Mouse (Mus musculus): Measurements from ENCODE around the gene Asb2. TPM values are rescaled to one million over a fixed set of nuclear protein-coding genes. Genes with fewer than 3 reads are reported as not detected.

The Asb2 gene
- polyA plus RNA-seq, 2 experiments: 2.5 to 3.6 TPM

- 41% methylated on average over 2 of the region's 2 CpGs for WGBS (ENCODE audit: insufficient replicate concordance)
- H3K9me3 ChIP-seq (ENCODE audit: control insufficient read depth, low read length): no peaks in the 10 kb centered on the region; the same call in 1 of the 2 replicates
- no peak for TF ChIP-seq CTCF (IDR thresholded peaks at IDR 0.05; ENCODE audit: low read depth)
- no peak for TF ChIP-seq EP300 (IDR thresholded peaks at IDR 0.05; ENCODE audit: low read depth)
- no peak within 1 kb of the TSS for H3K9ac ChIP-seq (replicated peaks)
- no peaks in the 10 kb centered on the region; the same call in 1 of the 2 replicates for H3K27me3 ChIP-seq (ENCODE audit: control insufficient read depth, insufficient read depth, low read length)
- H3K27ac ChIP-seq: no peak within 1 kb of the TSS
- H3K4me2 ChIP-seq (ENCODE audit: low read depth): no peak within 1 kb of the TSS
- ATAC-seq (ENCODE audit: insufficient read depth) (no peak), DNase-seq (ENCODE audit: low read depth in 3 of 3, low spot score in 3 of 3) (no peak)
- H3K4me1 ChIP-seq (replicated peaks; ENCODE audit: control insufficient read depth in 2 of 2, insufficient read depth in 2 of 2, low read length in 1 of 2): peaks cover 0 to 2% of the 10 kb centered on the region in 2 experiments; a peak in 1 of 4 replicates
- no peaks in the 10 kb centered on the region for H3K36me3 ChIP-seq (replicated peaks; ENCODE audit: control insufficient read depth, insufficient read depth, low read depth)
- H3K4me3 ChIP-seq (ENCODE audit: insufficient read depth in 1 of 2, low read depth in 2 of 2, low read length in 2 of 2): no peak within 1 kb of the TSS
These were observed 45.0 kb downstream of the Asb2 start, which contains the start of gene Fam181a for GRCm38 (mm10) chr12:103310744-103311267. Gene Fam181a, plus strand, starts transcription at chr12:103310975.

GRCm38 (mm10) chr12:103306720-103307119 lies 49.1 kb downstream of the Asb2 start:
- Histone ChIP-seq H3K9ac (replicated peaks) (no peak overlapping the region), H3K27me3 (ENCODE audit: control insufficient read depth, insufficient read depth, low read length) (no peaks in the 10 kb centered on the region), H3K9me3 (ENCODE audit: control insufficient read depth, low read length) (no peaks in the 10 kb centered on the region; the same call in 1 of the 2 replicates), H3K36me3 (replicated peaks; ENCODE audit: control insufficient read depth, insufficient read depth, low read depth) (no peaks in the 10 kb centered on the region), H3K4me3 (ENCODE audit: insufficient read depth in 1 of 2, low read depth in 2 of 2, low read length in 2 of 2) (no peak overlapping the region), H3K27ac (no peak overlapping the region), H3K4me1 (replicated peaks; ENCODE audit: control insufficient read depth in 2 of 2, insufficient read depth in 2 of 2, low read length in 1 of 2) (no peaks in the 10 kb centered on the region; a peak in 1 of 4 replicates), H3K4me2 (ENCODE audit: low read depth) (no peak overlapping the region)
- no peak for TF ChIP-seq EP300 (IDR thresholded peaks at IDR 0.05; ENCODE audit: low read depth)
- TF ChIP-seq CTCF (IDR thresholded peaks at IDR 0.05; ENCODE audit: low read depth): peak; percentile 74
- 20% methylated on average over 3 of the region's 3 CpGs for WGBS (ENCODE audit: insufficient replicate concordance)
- ATAC-seq (ENCODE audit: insufficient read depth): no peak
- no peak for DNase-seq (ENCODE audit: low read depth in 3 of 3, low spot score in 3 of 3)

GRCm38 (mm10) chr12:103306224-103306623 lies 49.6 kb downstream of the Asb2 start:
- WGBS (ENCODE audit: insufficient replicate concordance): 27% methylated on average over 2 of the region's 2 CpGs
- no peak for DNase-seq (ENCODE audit: low read depth in 3 of 3, low spot score in 3 of 3)
- Histone ChIP-seq H3K9ac (replicated peaks) (no peak overlapping the region), H3K4me1 (replicated peaks; ENCODE audit: control insufficient read depth in 2 of 2, insufficient read depth in 2 of 2, low read length in 1 of 2) (no peaks in the 10 kb centered on the region; a peak in 1 of 4 replicates), H3K4me2 (ENCODE audit: low read depth) (no peak overlapping the region), H3K4me3 (ENCODE audit: insufficient read depth in 1 of 2, low read depth in 2 of 2, low read length in 2 of 2) (no peak overlapping the region), H3K27me3 (ENCODE audit: control insufficient read depth, insufficient read depth, low read length) (no peaks in the 10 kb centered on the region), H3K27ac (no peak overlapping the region), H3K36me3 (replicated peaks; ENCODE audit: control insufficient read depth, insufficient read depth, low read depth) (no peaks in the 10 kb centered on the region), H3K9me3 (ENCODE audit: control insufficient read depth, low read length) (no peaks in the 10 kb centered on the region; the same call in 1 of the 2 replicates)
- ATAC-seq (ENCODE audit: insufficient read depth): no peak
- TF ChIP-seq CTCF (IDR thresholded peaks at IDR 0.05; ENCODE audit: low read depth): peak; percentile 24; the same call in 1 of the 2 replicates
- TF ChIP-seq EP300 (IDR thresholded peaks at IDR 0.05; ENCODE audit: low read depth): no peak

- Histone ChIP-seq H3K4me3 (ENCODE audit: insufficient read depth in 1 of 2, low read depth in 2 of 2, low read length in 2 of 2) (no peak overlapping the region), H3K9me3 (ENCODE audit: control insufficient read depth, low read length) (no peaks in the 10 kb centered on the region), H3K4me1 (replicated peaks; ENCODE audit: control insufficient read depth in 2 of 2, insufficient read depth in 2 of 2, low read length in 1 of 2) (no peaks in the 10 kb centered on the region), H3K27ac (no peak overlapping the region), H3K4me2 (ENCODE audit: low read depth) (no peak overlapping the region), H3K36me3 (replicated peaks; ENCODE audit: control insufficient read depth, insufficient read depth, low read depth) (no peaks in the 10 kb centered on the region), H3K9ac (replicated peaks) (no peak overlapping the region), H3K27me3 (ENCODE audit: control insufficient read depth, insufficient read depth, low read length) (no peaks in the 10 kb centered on the region)
- 75% methylated on average over 1 of the region's 1 CpGs for WGBS (ENCODE audit: insufficient replicate concordance)
- ATAC-seq (ENCODE audit: insufficient read depth): no peak
- no peak for DNase-seq (ENCODE audit: low read depth in 3 of 3, low spot score in 3 of 3)
- TF ChIP-seq CTCF (IDR thresholded peaks at IDR 0.05; ENCODE audit: low read depth) (no peak), EP300 (IDR thresholded peaks at IDR 0.05; ENCODE audit: low read depth) (no peak)
These were observed 52.8 kb downstream of the Asb2 start for GRCm38 (mm10) chr12:103302960-103303359.

GRCm38 (mm10) chr12:103301645-103302044 lies 54.2 kb downstream of the Asb2 start:
- Histone ChIP-seq H3K27ac (no peak overlapping the region), H3K4me2 (ENCODE audit: low read depth) (no peak overlapping the region), H3K4me1 (replicated peaks; ENCODE audit: control insufficient read depth in 2 of 2, insufficient read depth in 2 of 2, low read length in 1 of 2) (no peaks in the 10 kb centered on the region), H3K36me3 (replicated peaks; ENCODE audit: control insufficient read depth, insufficient read depth, low read depth) (no peaks in the 10 kb centered on the region), H3K9ac (replicated peaks) (no peak overlapping the region), H3K9me3 (ENCODE audit: control insufficient read depth, low read length) (no peaks in the 10 kb centered on the region), H3K4me3 (ENCODE audit: insufficient read depth in 1 of 2, low read depth in 2 of 2, low read length in 2 of 2) (no peak overlapping the region), H3K27me3 (ENCODE audit: control insufficient read depth, insufficient read depth, low read length) (no peaks in the 10 kb centered on the region)
- DNase-seq (ENCODE audit: low read depth in 3 of 3, low spot score in 3 of 3) (peak in 1 of 3 experiments; percentile 7), ATAC-seq (ENCODE audit: insufficient read depth) (no peak)
- TF ChIP-seq EP300 (IDR thresholded peaks at IDR 0.05; ENCODE audit: low read depth) (no peak), CTCF (IDR thresholded peaks at IDR 0.05; ENCODE audit: low read depth) (peak; percentile 81)
- 30% methylated on average over 2 of the region's 2 CpGs for WGBS (ENCODE audit: insufficient replicate concordance)
